Mouse (Mus musculus) liver (tissue): ENCODE data around the gene Cwf19l2.
A peak's percentile ranks its signal among the peaks of the same experiment; 100 is the strongest.
"Not testable (repeated sequence)": the region's sequence is repeated elsewhere in the genome, so short reads cannot be mapped to it uniquely, and the experiment has no call there.

Source experiments
- DNase-seq: peaks from one replicate; pipeline ENCODE4 v3.0.0-alpha.2; 2020; ENCODE audit warnings: mixed read lengths

Cwf19l2 gene

GRCm38 (mm10) chr9:3403251-3404208 is at the start of gene Cwf19l2:
Gene Cwf19l2 (plus strand): TSS chr9:3403592.
- peak; percentile 84 for DNase-seq

- not testable (repeated sequence) for DNase-seq
These were observed 27.1 kb upstream of the Cwf19l2 start for GRCm38 (mm10) chr9:3376323-3376722.

- DNase-seq = no peak
These were observed 980 bp downstream of the Cwf19l2 start for GRCm38 (mm10) chr9:3404372-3404771.

GRCm38 (mm10) chr9:3439555-3440300 is 36.3 kb downstream of the Cwf19l2 start:
- DNase-seq = not testable (repeated sequence)

GRCm38 (mm10) chr9:3471897-3472296 is 68.5 kb downstream of the Cwf19l2 start:
- DNase-seq = no peak

GRCm38 (mm10) chr9:3518645-3519044 is 115.3 kb downstream of the Cwf19l2 start:
- no peak for DNase-seq

- no peak for DNase-seq
These were observed 115.8 kb downstream of the Cwf19l2 start for GRCm38 (mm10) chr9:3519178-3519577.

- no peak for DNase-seq
These were observed 117.6 kb downstream of the Cwf19l2 start for GRCm38 (mm10) chr9:3521031-3521430.
